Mouse (Mus musculus): Measurements from ENCODE around the gene Vac14.

Vac14 gene

GRCm38 (mm10) chr8:110749500-110750170, 131.2 kb downstream of the Vac14 start:
- CTCF ChIA-PET: no interaction called here

- CTCF ChIA-PET: no interaction called here
Measured at GRCm38 (mm10) chr8:110750269-110750668, 131.9 kb downstream of the Vac14 start.

GRCm38 (mm10) chr8:110751490-110751889, 133.1 kb downstream of the Vac14 start:
- CTCF ChIA-PET: no interaction called here

GRCm38 (mm10) chr8:110754713-110755112, 136.3 kb downstream of the Vac14 start:
- CTCF ChIA-PET: no interaction called here

- CTCF ChIA-PET: no interaction called here
Measured at GRCm38 (mm10) chr8:110755511-110756170, 137.3 kb downstream of the Vac14 start.

GRCm38 (mm10) chr8:110756196-110756595, 137.8 kb downstream of the Vac14 start:
- CTCF ChIA-PET: no interaction called here

GRCm38 (mm10) chr8:110760280-110760940, 142.0 kb downstream of the Vac14 start:
- CTCF ChIA-PET: no interaction called here

- CTCF ChIA-PET: interaction anchor here (0.7 kb wide), 1 partner anchor 78 kb away, joined by 3 read pairs; no protein-coding TSS in a partner anchor
Measured at GRCm38 (mm10) chr8:110761185-110761584, 142.8 kb downstream of the Vac14 start.

GRCm38 (mm10) chr8:110761988-110762387, 143.6 kb downstream of the Vac14 start:
- CTCF ChIA-PET: interaction anchor here (0.7 kb wide), 1 partner anchor 78 kb away, joined by 3 read pairs; no protein-coding TSS in a partner anchor

- CTCF ChIA-PET: no interaction called here
Measured at GRCm38 (mm10) chr8:110764671-110765070, 146.3 kb downstream of the Vac14 start.

- CTCF ChIA-PET: no interaction called here
Measured at GRCm38 (mm10) chr8:110767261-110767660, 148.9 kb downstream of the Vac14 start.
